Mouse (Mus musculus): ENCODE data around the gene Treh.
A peak's percentile ranks its signal among the peaks of the same experiment; 100 is the strongest.
"Not testable (repeated sequence)": the region's sequence is repeated elsewhere in the genome, so short reads cannot be mapped to it uniquely, and the experiment has no call there.

Gene Treh

GRCm38 (mm10) chr9:44673005-44673404 lies at the start of gene Treh:
Gene Treh (plus strand): TSS chr9:44673233.
- ATAC-seq (ENCODE audit: insufficient number of reproducible peaks, low FRiP score, low TSS enrichment): no peak

- no peak for ATAC-seq (ENCODE audit: insufficient number of reproducible peaks, low FRiP score, low TSS enrichment)
These were observed 48.6 kb upstream of the Treh start for GRCm38 (mm10) chr9:44624390-44624789.

GRCm38 (mm10) chr9:44626268-44626667 lies 46.8 kb upstream of the Treh start:
- no peak for ATAC-seq (ENCODE audit: insufficient number of reproducible peaks, low FRiP score, low TSS enrichment)

- no peak for ATAC-seq (ENCODE audit: insufficient number of reproducible peaks, low FRiP score, low TSS enrichment)
These were observed 35.4 kb upstream of the Treh start for GRCm38 (mm10) chr9:44637551-44638169.

GRCm38 (mm10) chr9:44638726-44639125 lies 34.3 kb upstream of the Treh start:
- not testable (repeated sequence) for ATAC-seq (ENCODE audit: insufficient number of reproducible peaks, low FRiP score, low TSS enrichment)

- ATAC-seq (ENCODE audit: insufficient number of reproducible peaks, low FRiP score, low TSS enrichment): not testable (repeated sequence)
These were observed 33.0 kb upstream of the Treh start for GRCm38 (mm10) chr9:44640028-44640427.

- no peak for ATAC-seq (ENCODE audit: insufficient number of reproducible peaks, low FRiP score, low TSS enrichment)
These were observed 32.2 kb upstream of the Treh start for GRCm38 (mm10) chr9:44640646-44641357.

- no peak for ATAC-seq (ENCODE audit: insufficient number of reproducible peaks, low FRiP score, low TSS enrichment)
These were observed 31.4 kb upstream of the Treh start for GRCm38 (mm10) chr9:44641616-44642015.

GRCm38 (mm10) chr9:44643103-44643502 lies 29.9 kb upstream of the Treh start:
- no peak for ATAC-seq (ENCODE audit: insufficient number of reproducible peaks, low FRiP score, low TSS enrichment)

GRCm38 (mm10) chr9:44644186-44644585 lies 28.8 kb upstream of the Treh start:
- ATAC-seq (ENCODE audit: insufficient number of reproducible peaks, low FRiP score, low TSS enrichment): no peak

- no peak for ATAC-seq (ENCODE audit: insufficient number of reproducible peaks, low FRiP score, low TSS enrichment)
These were observed 27.6 kb upstream of the Treh start for GRCm38 (mm10) chr9:44645481-44645880.

GRCm38 (mm10) chr9:44645924-44646323 lies 27.1 kb upstream of the Treh start:
- ATAC-seq (ENCODE audit: insufficient number of reproducible peaks, low FRiP score, low TSS enrichment): no peak

GRCm38 (mm10) chr9:44646366-44646765 lies 26.7 kb upstream of the Treh start:
- ATAC-seq (ENCODE audit: insufficient number of reproducible peaks, low FRiP score, low TSS enrichment): no peak

- ATAC-seq (ENCODE audit: insufficient number of reproducible peaks, low FRiP score, low TSS enrichment): no peak
These were observed 26.0 kb upstream of the Treh start for GRCm38 (mm10) chr9:44647026-44647425.

GRCm38 (mm10) chr9:44647656-44648055 lies 25.4 kb upstream of the Treh start:
- no peak for ATAC-seq (ENCODE audit: insufficient number of reproducible peaks, low FRiP score, low TSS enrichment)

GRCm38 (mm10) chr9:44648881-44649281 lies 24.2 kb upstream of the Treh start:
- no peak for ATAC-seq (ENCODE audit: insufficient number of reproducible peaks, low FRiP score, low TSS enrichment)

GRCm38 (mm10) chr9:44652027-44652426 lies 21.0 kb upstream of the Treh start:
- 0 out of 2 replicates have a peak, but pooled peaks have one; percentile 58 for ATAC-seq (ENCODE audit: insufficient number of reproducible peaks, low FRiP score, low TSS enrichment)

- ATAC-seq (ENCODE audit: insufficient number of reproducible peaks, low FRiP score, low TSS enrichment): no peak
These were observed 19.1 kb upstream of the Treh start for GRCm38 (mm10) chr9:44653896-44654295.

GRCm38 (mm10) chr9:44655098-44656066 lies 17.7 kb upstream of the Treh start:
- no peak for ATAC-seq (ENCODE audit: insufficient number of reproducible peaks, low FRiP score, low TSS enrichment)

- no peak for ATAC-seq (ENCODE audit: insufficient number of reproducible peaks, low FRiP score, low TSS enrichment)
These were observed 9.3 kb upstream of the Treh start for GRCm38 (mm10) chr9:44663706-44664105.

- no peak for ATAC-seq (ENCODE audit: insufficient number of reproducible peaks, low FRiP score, low TSS enrichment)
These were observed 1.6 kb upstream of the Treh start for GRCm38 (mm10) chr9:44671416-44671815.

All from cerebellum, adult (tissue).